Mouse (Mus musculus) WW6 (cell line): ENCODE data around the gene Nckap5.
"Not testable (repeated sequence)": the region's sequence is repeated elsewhere in the genome, so short reads cannot be mapped to it uniquely, and the experiment has no call there.

Source experiments
- DNase-seq: peaks from one replicate; pipeline ENCODE4 v3.0.0-alpha.2; 2013; ENCODE audit warnings: low read depth, low spot score

Nckap5 gene

GRCm38 (mm10) chr1:126830031-126830927 lies at the start of gene Nckap5:
Gene Nckap5 (minus strand): TSS chr1:126830799.
- DNase-seq, result peak; percentile 1

GRCm38 (mm10) chr1:126877495-126877894 lies 46.9 kb upstream of the Nckap5 start:
- no peak for DNase-seq

- DNase-seq, result no peak
Measured at GRCm38 (mm10) chr1:126868372-126868771, 37.8 kb upstream of the Nckap5 start.

- DNase-seq, result no peak
Measured at GRCm38 (mm10) chr1:126867912-126868311, 37.3 kb upstream of the Nckap5 start.

GRCm38 (mm10) chr1:126865591-126866086 lies 35.0 kb upstream of the Nckap5 start:
- no peak for DNase-seq

GRCm38 (mm10) chr1:126861816-126862215 lies 31.2 kb upstream of the Nckap5 start:
- no peak for DNase-seq

- no peak for DNase-seq
Measured at GRCm38 (mm10) chr1:126860537-126860936, 29.9 kb upstream of the Nckap5 start.

GRCm38 (mm10) chr1:126849481-126849880 lies 18.9 kb upstream of the Nckap5 start:
- DNase-seq, result no peak

GRCm38 (mm10) chr1:126846317-126846716 lies 15.7 kb upstream of the Nckap5 start:
- DNase-seq, result no peak

- DNase-seq, result no peak
Measured at GRCm38 (mm10) chr1:126832885-126833284, 2.3 kb upstream of the Nckap5 start.

GRCm38 (mm10) chr1:126829031-126829430 lies 1.6 kb downstream of the Nckap5 start:
- no peak for DNase-seq

GRCm38 (mm10) chr1:126824841-126825240 lies 5.8 kb downstream of the Nckap5 start:
- no peak for DNase-seq

GRCm38 (mm10) chr1:126822246-126822645 lies 8.4 kb downstream of the Nckap5 start:
- DNase-seq, result no peak

- DNase-seq, result no peak
Measured at GRCm38 (mm10) chr1:126817381-126818034, 13.1 kb downstream of the Nckap5 start.

- no peak for DNase-seq
Measured at GRCm38 (mm10) chr1:126806994-126807611, 23.5 kb downstream of the Nckap5 start.

GRCm38 (mm10) chr1:126806548-126806947 lies 24.1 kb downstream of the Nckap5 start:
- DNase-seq, result no peak

GRCm38 (mm10) chr1:126802405-126802804 lies 28.2 kb downstream of the Nckap5 start:
- DNase-seq, result no peak

- DNase-seq, result no peak
Measured at GRCm38 (mm10) chr1:126801706-126802105, 28.9 kb downstream of the Nckap5 start.

GRCm38 (mm10) chr1:126799379-126799798 lies 31.2 kb downstream of the Nckap5 start:
- no peak for DNase-seq

GRCm38 (mm10) chr1:126780354-126780941 lies 50.2 kb downstream of the Nckap5 start:
- DNase-seq, result not testable (repeated sequence)

GRCm38 (mm10) chr1:126773947-126774346 lies 56.7 kb downstream of the Nckap5 start:
- DNase-seq, result not testable (repeated sequence)

- no peak for DNase-seq
Measured at GRCm38 (mm10) chr1:126766971-126767370, 63.6 kb downstream of the Nckap5 start.
